Mouse (Mus musculus) limb, embryonic 14.5 days (tissue): Measurements from ENCODE around the gene Ak9. TPM values are rescaled to one million over a fixed set of nuclear protein-coding genes. Genes with fewer than 3 reads are reported as not detected.

Source experiments
- ATAC-seq: fragments of 200-750 bp; cut with Nextera tagmentation; 2 replicates; pipeline ENCODE4 v1.8.0; 2017; ENCODE audit warnings: low read depth, moderate number of reproducible peaks, moderate TSS enrichment; ENCODE audit not compliant: low FRiP score
- DNase-seq: peaks from one replicate; pipeline ENCODE4 v3.0.0-alpha.2; 2015; ENCODE audit warnings: low spot score
- H3K27ac ChIP-seq: fragments of 300-500 bp; sonication (generic); replicated peaks from 2 replicates; pipeline ENCODE4 v1.5.1; 2014; ENCODE audit warnings: low read depth, mild to moderate bottlenecking, low read length, moderate library complexity, mixed read lengths
- H3K27me3 ChIP-seq: fragments of 300-500 bp; sonication (generic); 2 replicates; pipeline ENCODE4 v1.6.1; 2014; ENCODE audit warnings: low read length, mixed read lengths; ENCODE audit not compliant: control insufficient read depth, insufficient read depth
- H3K36me3 ChIP-seq: fragments of 300-500 bp; sonication (generic); 2 replicates; pipeline ENCODE4 v1.6.1; 2014; ENCODE audit warnings: mild to moderate bottlenecking, low read length, moderate library complexity, mixed read lengths; ENCODE audit not compliant: control insufficient read depth, insufficient read depth
- H3K4me1 ChIP-seq: fragments of 300-500 bp; sonication (generic); 2 replicates; pipeline ENCODE4 v1.6.1; 2014; ENCODE audit warnings: antibody characterized with exemption, low read length, mixed read lengths; ENCODE audit not compliant: control insufficient read depth, insufficient read depth
- H3K4me2 ChIP-seq: fragments of 300-500 bp; sonication (generic); replicated peaks from 2 replicates; pipeline ENCODE4 v1.6.1; 2014; ENCODE audit warnings: low read depth, mild to moderate bottlenecking, low read length, moderate library complexity; ENCODE audit not compliant: severe bottlenecking
- H3K4me3 ChIP-seq: fragments of 300-500 bp; sonication (generic); replicated peaks from 2 replicates; pipeline ENCODE4 v1.5.1; 2014; ENCODE audit warnings: low read length
- H3K9ac ChIP-seq: fragments of 300-500 bp; sonication (generic); 2 replicates; pipeline ENCODE4 v1.6.1; 2014; ENCODE audit warnings: mild to moderate bottlenecking, low read depth, low read length, moderate library complexity; ENCODE audit not compliant: severe bottlenecking
- H3K9me3 ChIP-seq: fragments of 300-500 bp; sonication (generic); 2 replicates; pipeline ENCODE4 v1.6.1; 2016; ENCODE audit warnings: low read length; ENCODE audit not compliant: control insufficient read depth
- POLR2A ChIP-seq: fragments of 200-500 bp; IDR thresholded peaks from 2 replicates; pipeline ENCODE4 v1.8.0; 2012; ENCODE audit warnings: inconsistent platforms, mild to moderate bottlenecking, moderate library complexity, borderline replicate concordance; ENCODE audit not compliant: insufficient read depth, insufficient read length; ENCODE audit errors: extremely low read depth
- WGBS: fragments of 180-500 bp; shearing (Covaris S2); extraction: QIAGEN DNeasy Blood & Tissue Kit; methylation state at CpG from one replicate; pipeline ENCODE4 v1.1.7; 2014; 5-methylcytosine and 5-hydroxymethylcytosine counted together
- polyA plus RNA-seq, 2 experiments: library from polyadenylated mRNA; depleted of rRNA in 1 of 2; stranded (reverse) in 1 of 2; unstranded in 1 of 2; fragments of >200 nt; fragmentation: Nextera tagmentation in 1 of 2; extraction: Ambion mirVana in 1 of 2; gene quantifications; 2 replicates each; pipeline versions ENCODE4 v1.2.1 to v1.2.3; 2012 to 2014

Ak9 gene
- polyA plus RNA-seq, 2 experiments: 0.01 TPM; not detected in 1

DNA sequence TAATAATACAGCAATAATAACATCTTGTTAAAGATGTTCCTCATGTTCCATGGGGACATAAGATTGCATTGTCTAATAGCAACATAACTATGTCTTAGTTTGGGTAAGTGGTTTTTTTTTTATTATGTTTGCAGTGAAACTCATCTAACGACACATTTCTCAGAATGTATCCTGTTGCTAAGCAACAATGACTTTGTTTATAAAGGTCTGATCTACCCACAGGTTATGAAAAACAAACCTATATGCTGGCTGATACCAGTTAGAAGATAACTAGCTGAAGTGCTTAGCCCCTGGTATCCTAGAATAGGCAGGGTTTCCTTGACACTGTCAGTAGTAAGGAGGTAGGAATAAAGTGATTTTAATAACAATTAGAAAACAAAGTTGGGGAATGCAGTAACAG is 15.7 kb upstream of the Ak9 start:
- DNase-seq (no peak), ATAC-seq (no peak)
- no peak overlapping the region for H3K4me3 ChIP-seq
- no peaks in the 10 kb centered on the region for H3K9me3 ChIP-seq
- 77% methylated on average over 1 of the region's 1 CpGs for WGBS
- TF ChIP-seq POLR2A: no peak
- no peak overlapping the region for H3K27ac ChIP-seq
- H3K9ac ChIP-seq: no peak overlapping the region
- no peaks in the 10 kb centered on the region for H3K36me3 ChIP-seq
- no peak overlapping the region for H3K4me2 ChIP-seq
- H3K27me3 ChIP-seq: no peaks in the 10 kb centered on the region
- H3K4me1 ChIP-seq: peaks cover 11% of the 10 kb centered on the region

DNA sequence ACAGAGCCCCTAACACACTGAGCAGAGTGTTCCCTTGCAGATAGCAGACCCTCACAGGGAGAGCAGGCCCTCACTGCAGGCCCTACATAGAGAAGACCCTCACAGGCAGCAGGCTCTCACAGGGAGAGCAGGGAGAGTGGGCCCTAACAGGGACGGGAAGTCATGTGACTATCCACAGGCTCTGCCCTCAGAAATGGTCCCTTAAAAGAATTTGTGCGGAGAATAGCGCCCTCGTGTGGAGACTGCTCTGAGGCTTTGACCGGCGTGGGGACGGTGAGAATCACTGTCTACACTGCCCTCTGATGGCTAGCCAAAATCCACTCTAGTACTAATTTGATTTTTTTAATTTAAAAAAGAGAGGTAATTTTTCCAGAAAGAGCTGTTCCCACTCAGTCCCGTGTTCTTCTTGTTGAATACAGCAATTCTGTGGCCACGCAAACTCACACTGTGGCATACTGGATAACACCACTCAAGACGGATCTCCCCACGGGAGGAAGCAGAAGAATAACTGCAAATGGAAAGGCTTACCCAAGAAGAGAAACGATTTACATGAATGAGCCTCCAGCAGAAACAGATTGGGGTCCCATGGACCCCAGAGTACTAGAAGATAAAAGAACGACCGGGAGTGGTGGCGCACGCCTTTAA is 14.9 kb upstream of the Ak9 start:
- DNase-seq (peak; percentile 89), ATAC-seq (peak; percentile 84)
- TF ChIP-seq POLR2A: no peak
- Histone ChIP-seq H3K9me3 (no peaks in the 10 kb centered on the region), H3K27me3 (no peaks in the 10 kb centered on the region), H3K27ac (no peak overlapping the region; the same call in 1 of the 2 replicates), H3K4me3 (no peak overlapping the region), H3K4me2 (no peak overlapping the region), H3K4me1 (peaks cover 19% of the 10 kb centered on the region), H3K9ac (0 out of 2 replicates have a peak overlapping the region, but pooled peaks have one; percentile 31), H3K36me3 (no peaks in the 10 kb centered on the region)
- 37% methylated on average over 16 of the region's 16 CpGs for WGBS

DNA sequence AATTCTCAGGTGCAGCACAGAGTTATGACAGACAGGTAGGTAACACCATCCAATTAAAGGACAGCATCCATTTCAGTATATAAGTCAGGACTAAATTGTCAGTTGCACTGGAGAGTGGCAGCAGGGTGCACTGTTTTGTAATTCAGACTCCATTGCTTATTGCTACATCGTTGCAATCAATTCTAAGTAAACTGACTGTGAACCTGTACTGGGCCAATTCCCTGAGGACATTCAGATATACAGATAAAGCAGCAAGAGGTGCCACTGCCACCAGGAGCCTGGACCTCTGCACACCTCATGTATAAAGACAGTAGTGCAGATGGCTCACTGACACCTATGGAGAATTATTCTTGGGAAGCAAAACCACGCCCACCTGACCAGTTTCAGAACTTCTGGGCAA is 12.8 kb upstream of the Ak9 start:
- no peak for DNase-seq
- TF ChIP-seq POLR2A: no peak

DNA sequence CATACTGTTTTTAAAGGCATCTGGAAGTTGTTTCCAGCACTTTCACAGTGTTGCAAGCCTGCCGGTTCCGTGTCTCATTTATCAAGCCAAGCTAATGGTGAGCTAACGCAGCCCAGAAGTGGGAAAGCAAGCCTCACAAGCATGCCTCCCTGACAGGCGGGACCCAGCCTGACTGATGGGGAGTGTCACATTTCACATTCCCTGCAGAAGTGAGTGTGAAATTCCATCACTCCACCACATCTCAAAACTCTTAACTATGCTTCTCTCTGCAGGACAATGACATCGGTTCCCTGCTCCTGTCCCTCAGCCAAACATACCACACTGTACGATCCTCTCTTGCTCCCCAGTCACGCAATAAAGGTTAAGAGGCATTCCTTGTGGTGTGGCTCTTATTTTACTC is 10.8 kb upstream of the Ak9 start:
- H3K9me3 ChIP-seq: no peaks in the 10 kb centered on the region
- H3K4me3 ChIP-seq: no peak overlapping the region
- ATAC-seq (peak; percentile 75), DNase-seq (peak; percentile 71)
- H3K27me3 ChIP-seq: no peaks in the 10 kb centered on the region
- no peak overlapping the region for H3K9ac ChIP-seq
- no peak for TF ChIP-seq POLR2A
- H3K4me1 ChIP-seq: peaks cover 20% of the 10 kb centered on the region
- peak overlapping the region; percentile 55; the same call in 1 of the 2 replicates for H3K27ac ChIP-seq
- H3K36me3 ChIP-seq: no peaks in the 10 kb centered on the region
- WGBS: 2% methylated on average over 7 of the region's 7 CpGs
- H3K4me2 ChIP-seq: peak overlapping the region; percentile 30

More for the DNA sequence above, 12.8 kb upstream of the Ak9 start:
- 71% methylated on average over 2 of the region's 2 CpGs for WGBS
- ATAC-seq: no peak
- Histone ChIP-seq H3K27ac (no peak overlapping the region), H3K27me3 (no peaks in the 10 kb centered on the region), H3K9ac (no peak overlapping the region), H3K9me3 (no peaks in the 10 kb centered on the region), H3K4me3 (no peak overlapping the region), H3K36me3 (no peaks in the 10 kb centered on the region), H3K4me2 (no peak overlapping the region), H3K4me1 (peaks cover 20% of the 10 kb centered on the region)

DNA sequence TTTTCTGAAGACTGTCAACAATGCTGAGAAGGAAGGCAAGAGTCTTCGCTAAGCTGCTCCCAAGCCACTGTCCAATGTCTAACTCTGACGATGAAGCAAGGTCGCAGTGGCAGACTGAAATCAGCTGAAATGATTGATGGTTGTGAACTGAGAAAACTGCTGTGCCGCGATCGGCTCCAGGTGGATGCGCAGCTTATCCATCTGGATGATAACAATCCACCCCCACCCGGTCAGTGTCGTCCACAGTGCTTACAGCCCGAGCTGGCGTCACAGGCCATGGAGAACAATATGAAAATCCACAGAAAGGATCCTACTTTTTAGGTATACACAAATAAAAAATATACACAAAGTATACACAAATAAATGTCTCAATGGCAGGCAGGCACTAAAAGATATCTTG is 9.0 kb upstream of the Ak9 start:
- H3K4me1 ChIP-seq: peaks cover 16% of the 10 kb centered on the region
- peak; percentile 0 for DNase-seq
- WGBS: 75% methylated on average over 11 of the region's 11 CpGs
- H3K4me3 ChIP-seq: no peak overlapping the region
- no peak overlapping the region for H3K4me2 ChIP-seq
- ATAC-seq: no peak
- no peaks in the 10 kb centered on the region for H3K9me3 ChIP-seq
- H3K9ac ChIP-seq: no peak overlapping the region
- H3K27ac ChIP-seq: no peak overlapping the region
- no peaks in the 10 kb centered on the region for H3K36me3 ChIP-seq
- TF ChIP-seq POLR2A: no peak
- H3K27me3 ChIP-seq: no peaks in the 10 kb centered on the region
